Mouse (Mus musculus) cerebellum, adult 11 months (tissue): ENCODE measurements around the gene Tmem209.
A peak's percentile ranks its signal among the peaks of the same experiment; 100 is the strongest.

Experiments used
- DNase-seq: peaks from one replicate; pipeline ENCODE4 v3.0.0; 2022

Gene Tmem209

GRCm38 (mm10) chr6:30460750-30461446 is 48.7 kb downstream of the Tmem209 start:
- peak; percentile 87 for DNase-seq

- peak; percentile 74 for DNase-seq
These were observed 49.5 kb downstream of the Tmem209 start for GRCm38 (mm10) chr6:30459811-30460749.

GRCm38 (mm10) chr6:30459056-30459747 is 50.4 kb downstream of the Tmem209 start:
- DNase-seq, result no peak

DNA sequence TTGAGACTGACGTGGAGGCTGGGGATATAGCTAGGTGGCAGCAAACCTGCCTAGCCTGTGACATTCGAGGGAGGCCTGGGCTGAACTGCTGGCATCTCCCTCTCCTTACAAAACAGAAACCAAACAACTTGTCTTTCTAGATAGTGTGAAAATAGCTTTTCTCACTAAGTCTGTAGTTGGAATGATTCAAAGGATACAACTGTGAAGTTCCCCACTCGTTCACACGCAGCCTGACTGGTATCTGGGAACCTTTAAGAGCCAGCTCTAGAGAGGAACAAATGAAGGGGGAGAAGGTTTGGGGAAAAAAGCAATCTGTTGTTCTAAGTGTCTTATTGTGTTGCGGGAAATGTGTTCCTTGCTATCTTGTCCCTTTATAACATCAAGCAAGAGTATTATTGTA is 51.0 kb downstream of the Tmem209 start:
- DNase-seq, result no peak

DNA sequence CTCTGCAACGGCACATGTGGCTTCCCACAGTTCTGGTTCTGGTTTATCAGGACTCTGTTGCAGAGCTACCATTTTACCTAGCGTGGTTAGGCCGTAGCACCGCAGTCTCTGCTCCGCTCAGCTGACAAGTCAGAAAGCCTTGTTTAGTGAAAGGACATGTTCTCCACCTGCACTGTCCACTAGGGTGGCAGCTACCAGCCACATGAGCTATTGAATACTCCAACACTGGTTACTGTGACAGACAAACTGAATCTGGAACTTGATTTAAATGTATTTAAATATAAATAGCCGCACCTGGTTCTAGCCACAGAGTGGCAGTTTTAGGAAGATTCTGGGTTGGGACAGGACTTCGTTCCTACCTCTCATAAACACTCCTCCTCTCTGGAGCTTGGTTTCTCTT is 52.6 kb downstream of the Tmem209 start:
- no peak for DNase-seq

DNA sequence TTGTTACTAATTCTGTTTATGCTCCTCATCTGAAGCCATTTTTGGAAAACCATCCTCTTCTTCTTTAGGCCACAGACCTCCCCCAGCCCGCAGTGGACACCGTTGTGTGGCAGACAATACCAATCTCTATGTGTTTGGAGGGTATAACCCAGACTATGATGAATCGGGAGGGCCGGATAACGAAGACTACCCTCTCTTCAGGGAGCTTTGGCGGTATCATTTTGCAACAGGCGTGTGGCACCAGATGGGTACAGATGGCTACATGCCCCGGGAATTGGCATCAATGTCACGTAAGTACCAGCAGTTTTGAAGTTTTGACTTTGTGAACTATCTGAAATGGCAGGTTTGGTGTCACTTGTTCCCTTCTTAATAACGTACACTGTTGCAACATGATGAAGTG is 70.0 kb downstream of the Tmem209 start:
- no peak for DNase-seq

- no peak for DNase-seq
These were observed 72.5 kb downstream of the Tmem209 start for GRCm38 (mm10) chr6:30437054-30437453.

DNA sequence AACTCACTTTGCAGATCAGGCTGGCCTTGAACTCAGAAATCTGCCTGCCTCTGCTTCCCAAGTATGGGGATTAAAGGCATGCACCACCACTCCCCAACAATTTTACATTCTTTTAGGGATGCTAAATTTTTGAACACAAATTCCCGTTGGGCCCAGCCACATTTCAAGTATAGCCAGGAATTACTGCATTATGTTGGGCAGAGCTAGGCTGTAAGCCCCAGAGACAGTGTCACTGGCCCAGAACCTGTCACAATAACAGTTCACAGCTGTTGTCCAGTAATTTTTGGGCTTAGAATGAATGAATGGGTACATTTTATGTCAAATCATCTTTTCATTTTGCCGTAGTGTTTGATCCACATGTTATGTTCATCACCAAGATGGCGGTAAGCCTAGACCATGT is 73.1 kb downstream of the Tmem209 start:
- DNase-seq, result no peak

DNA sequence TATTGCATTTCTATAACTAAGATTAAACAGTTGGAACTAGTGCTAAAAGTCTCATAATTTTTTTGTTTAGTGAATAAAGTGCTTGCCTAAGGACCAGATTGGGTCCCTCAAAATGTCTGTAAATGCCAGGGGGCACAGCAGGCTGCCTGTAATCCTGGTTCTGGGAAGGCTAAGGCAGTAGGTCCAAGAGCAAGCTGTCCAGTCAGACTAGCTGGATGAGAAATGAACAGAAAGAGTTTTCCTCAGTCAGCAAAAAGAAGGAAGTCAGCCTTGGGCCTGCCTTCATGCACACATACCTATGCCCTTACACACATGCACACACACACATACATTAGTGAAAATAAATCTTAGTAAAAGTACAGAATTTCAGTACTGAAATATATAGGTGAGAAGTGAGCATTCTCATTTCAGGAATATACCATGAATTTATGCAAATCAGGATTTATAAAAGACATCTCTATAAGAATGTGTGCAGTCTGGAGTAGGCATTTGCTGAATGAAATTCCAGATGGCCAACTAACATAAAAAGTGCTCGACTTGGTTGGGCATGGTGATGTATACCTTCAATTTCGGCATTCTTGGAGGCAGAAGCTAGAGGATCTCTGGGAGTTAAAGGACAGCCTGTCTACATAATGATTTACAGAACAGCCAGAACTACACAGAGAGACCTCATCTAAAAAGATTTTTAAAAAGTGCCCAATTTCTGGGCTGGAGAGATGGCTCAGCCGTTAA is 77.0 kb downstream of the Tmem209 start:
- no peak for DNase-seq
